Mouse (Mus musculus): Measurements from ENCODE around the gene Calml4. TPM values are rescaled to one million over a fixed set of nuclear protein-coding genes. Genes with fewer than 3 reads are reported as not detected.
"Not testable (repeated sequence)": the region's sequence is repeated elsewhere in the genome, so short reads cannot be mapped to it uniquely, and the experiment has no call there.

The Calml4 gene
- polyA plus RNA-seq, 1 experiment from 2014 or later: 9.4 TPM

DNA sequence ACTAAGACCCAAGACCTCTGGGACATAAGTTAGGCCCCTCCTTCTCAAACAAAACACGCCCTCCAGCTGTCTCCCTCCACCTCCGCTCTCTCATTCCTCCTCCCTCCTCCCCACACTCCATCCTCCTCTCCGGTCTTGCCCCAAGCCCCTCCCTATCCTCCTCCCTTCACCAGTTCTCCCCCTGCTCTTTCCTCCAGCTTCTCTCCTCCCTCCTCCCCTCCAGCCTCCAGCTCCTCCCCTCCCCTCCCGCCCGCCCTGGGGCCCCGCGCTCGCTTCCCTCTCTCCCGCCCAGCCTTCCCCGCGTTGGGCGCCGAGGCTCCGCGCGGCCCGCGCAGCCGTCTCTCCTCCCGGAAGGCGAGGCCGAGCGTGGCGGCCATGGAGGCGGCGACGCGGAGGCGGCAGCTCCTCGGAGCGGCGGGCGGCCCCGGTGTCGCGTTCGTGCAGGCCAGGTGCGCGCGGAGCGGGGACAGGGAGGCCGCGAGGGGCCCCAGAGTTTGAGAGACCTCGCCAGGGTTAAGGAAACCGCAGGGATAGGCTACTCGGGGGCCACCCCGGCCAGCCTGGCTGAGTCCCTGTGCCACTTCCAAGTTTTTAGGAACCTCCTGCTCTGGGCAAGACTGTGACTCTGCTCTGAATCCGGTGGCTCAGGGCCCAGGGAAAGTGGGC is 19.2 kb upstream of the Calml4 start, which contains the start of gene Cln6:
Cln6 (plus strand) TSS at position 280 of the 666 bp plus-strand sequence.
- ATAC-seq (replicated peaks): peak; percentile 82
- peak within 1 kb of the TSS; percentile 83 for H3K9ac ChIP-seq
- H3K27ac ChIP-seq: peak within 1 kb of the TSS; percentile 76
- no peaks in the 10 kb centered on the region for H3K36me3 ChIP-seq (replicated peaks)
- H3K4me2 ChIP-seq: peak within 1 kb of the TSS; percentile 78
- WGBS: under 1% methylated on average over 42 of the region's 48 CpGs
- H3K4me3 ChIP-seq: peak within 1 kb of the TSS; percentile 72
- H3K27me3 ChIP-seq (replicated peaks): no peaks in the 10 kb centered on the region
- H3K9me3 ChIP-seq: no peaks in the 10 kb centered on the region
- H3K4me1 ChIP-seq: peaks cover 15% of the 10 kb centered on the region

DNA sequence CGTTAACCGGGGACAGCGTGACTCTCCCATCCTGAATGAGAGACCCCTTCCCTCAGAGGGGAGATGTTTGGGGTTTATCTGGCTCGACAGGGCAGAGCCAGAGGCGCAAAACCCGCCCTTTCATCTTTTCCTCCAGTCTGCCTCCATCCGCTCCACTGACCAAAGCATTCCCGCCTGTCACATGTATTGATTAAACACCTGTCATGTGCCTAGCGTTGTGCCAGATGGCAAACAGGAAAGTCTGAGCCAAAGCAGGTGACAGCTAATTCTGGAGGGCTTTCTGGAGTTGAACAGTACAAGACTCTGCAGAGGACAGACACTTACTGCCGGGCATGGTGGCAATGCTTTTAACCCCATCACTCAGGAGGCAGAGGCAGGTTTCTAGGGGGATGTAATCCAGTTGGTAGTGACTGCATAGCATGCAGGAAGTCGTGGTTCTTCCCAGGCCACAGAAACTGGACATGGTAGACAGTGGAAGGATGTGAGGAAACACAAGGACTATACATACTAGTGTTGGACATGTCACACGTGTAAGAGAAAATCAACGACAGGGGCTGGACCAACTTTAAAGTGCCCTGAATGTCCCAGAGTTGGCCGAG is 18.6 kb upstream of the Calml4 start:
- 14% methylated on average over 14 of the region's 14 CpGs for WGBS
- Histone ChIP-seq H3K4me2 (peak overlapping the region; percentile 78), H3K36me3 (replicated peaks) (no peaks in the 10 kb centered on the region), H3K9me3 (no peaks in the 10 kb centered on the region), H3K9ac (peak overlapping the region; percentile 83), H3K4me3 (peak overlapping the region; percentile 72), H3K27ac (peak overlapping the region; percentile 76), H3K27me3 (replicated peaks) (no peaks in the 10 kb centered on the region), H3K4me1 (peaks cover 15% of the 10 kb centered on the region)
- peak; percentile 32; the same call in 1 of the 2 replicates for ATAC-seq (replicated peaks)

DNA sequence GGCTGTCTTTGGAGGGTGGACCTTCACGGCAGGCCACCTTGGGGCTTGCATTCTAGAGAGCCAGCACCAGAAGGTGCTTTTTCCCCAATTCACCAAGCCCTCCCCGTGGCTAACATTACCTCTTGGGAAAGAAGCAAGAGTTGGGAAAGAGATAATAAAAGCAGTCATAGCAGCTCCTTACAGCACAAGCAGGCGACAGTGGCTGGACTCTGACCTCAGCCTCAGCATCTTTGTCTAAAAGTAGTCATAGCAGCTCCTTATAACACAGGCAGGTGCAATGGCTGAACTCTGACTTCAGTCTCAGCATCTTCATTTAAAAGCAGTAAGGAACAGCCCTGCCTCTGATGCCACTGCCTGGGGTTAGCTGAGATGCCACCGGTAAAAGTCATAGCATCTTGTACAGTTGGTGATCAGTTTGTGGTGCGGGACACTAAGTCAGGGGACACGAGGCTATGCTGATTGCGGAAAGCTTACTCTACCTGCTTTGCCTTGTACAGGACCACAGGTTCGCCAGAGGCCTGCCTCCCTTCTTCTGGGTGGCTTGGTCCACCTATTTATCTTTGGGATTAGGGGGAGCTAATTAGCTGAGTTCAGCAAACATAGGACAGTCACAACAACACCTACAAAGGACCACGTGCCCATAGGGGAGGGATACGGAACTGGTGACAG is 14.4 kb upstream of the Calml4 start:
- Histone ChIP-seq H3K9ac (no peak overlapping the region), H3K36me3 (replicated peaks) (no peaks in the 10 kb centered on the region), H3K27me3 (replicated peaks) (no peaks in the 10 kb centered on the region), H3K9me3 (no peaks in the 10 kb centered on the region), H3K27ac (no peak overlapping the region), H3K4me3 (no peak overlapping the region), H3K4me2 (no peak overlapping the region), H3K4me1 (peaks cover 10% of the 10 kb centered on the region)
- WGBS: 79% methylated on average over 10 of the region's 10 CpGs
- ATAC-seq (replicated peaks): no peak

DNA sequence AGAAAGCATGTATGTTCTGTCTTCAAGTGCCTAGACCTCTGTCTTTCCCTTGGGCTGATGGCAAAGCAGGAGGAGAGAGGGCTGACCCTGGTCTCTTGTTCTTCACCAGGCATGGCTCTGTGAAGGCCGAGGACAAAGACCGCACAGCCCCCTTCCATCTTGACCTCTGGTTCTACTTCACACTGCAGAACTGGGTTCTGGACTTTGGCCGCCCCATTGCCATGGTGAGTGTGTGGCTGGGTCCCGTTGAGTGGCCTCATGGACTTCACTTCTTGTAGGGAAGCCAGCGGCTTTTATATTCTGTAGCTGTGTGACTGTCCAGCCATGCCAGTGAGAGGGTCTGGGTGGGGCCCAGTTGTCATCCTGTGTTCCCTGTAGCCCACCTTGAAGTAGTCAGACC is 13.4 kb upstream of the Calml4 start:
- H3K27ac ChIP-seq: no peak overlapping the region
- H3K27me3 ChIP-seq (replicated peaks): no peaks in the 10 kb centered on the region
- no peak overlapping the region for H3K9ac ChIP-seq
- H3K9me3 ChIP-seq: no peaks in the 10 kb centered on the region
- H3K4me1 ChIP-seq: peaks cover 4% of the 10 kb centered on the region
- no peak for ATAC-seq (replicated peaks)
- 97% methylated on average over 5 of the region's 5 CpGs for WGBS
- no peak overlapping the region for H3K4me2 ChIP-seq
- H3K36me3 ChIP-seq (replicated peaks): no peaks in the 10 kb centered on the region
- H3K4me3 ChIP-seq: no peak overlapping the region

DNA sequence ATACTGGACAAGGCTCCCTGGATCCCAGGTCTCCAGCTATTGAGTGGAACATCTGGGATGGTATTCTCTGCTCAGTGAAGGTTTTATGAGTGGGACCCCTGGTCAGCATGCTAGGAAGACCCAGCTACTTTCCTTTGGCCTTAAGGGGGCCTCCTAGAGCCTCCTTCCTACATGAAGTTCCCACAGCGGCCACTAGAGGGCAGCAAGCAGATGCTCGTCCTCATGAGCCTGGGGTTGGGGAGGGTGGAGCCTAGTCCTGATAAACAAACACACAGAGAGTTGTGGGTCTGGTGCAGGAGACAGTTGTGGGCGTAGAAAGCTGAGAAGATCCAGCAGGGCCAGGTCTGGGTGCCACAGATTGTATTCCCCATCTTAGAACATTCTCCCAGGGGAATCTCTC is 10.2 kb upstream of the Calml4 start:
- no peaks in the 10 kb centered on the region for H3K27me3 ChIP-seq (replicated peaks)
- no peak overlapping the region for H3K27ac ChIP-seq
- no peak overlapping the region for H3K4me2 ChIP-seq
- ATAC-seq (replicated peaks): 0 out of 2 replicates have a peak, but pooled peaks have one; percentile 37
- no peak overlapping the region for H3K9ac ChIP-seq
- H3K4me3 ChIP-seq: no peak overlapping the region
- H3K4me1 ChIP-seq: no peaks in the 10 kb centered on the region
- H3K36me3 ChIP-seq (replicated peaks): no peaks in the 10 kb centered on the region
- no peaks in the 10 kb centered on the region for H3K9me3 ChIP-seq
- 1% methylated on average over 3 of the region's 3 CpGs for WGBS

DNA sequence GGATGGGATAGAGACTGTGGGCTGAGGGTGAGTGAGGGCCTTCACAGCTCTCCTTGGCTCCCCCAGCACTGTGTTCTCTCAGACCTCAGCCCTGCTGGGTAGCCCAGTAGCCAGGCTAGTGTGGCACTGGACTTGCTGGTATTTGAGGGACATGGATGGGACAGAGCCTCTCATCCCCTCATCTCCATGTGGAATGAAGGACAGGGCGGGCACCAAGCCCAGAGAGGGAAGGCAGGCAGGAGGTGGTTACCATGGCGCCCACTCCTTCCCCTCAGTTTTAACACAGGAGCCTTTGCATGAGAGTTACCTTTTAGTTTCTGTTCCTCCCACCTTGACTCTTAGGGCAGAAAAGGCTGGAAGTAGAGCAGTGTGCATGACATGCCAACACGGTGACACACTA is 9.2 kb upstream of the Calml4 start:
- Histone ChIP-seq H3K27me3 (replicated peaks) (no peaks in the 10 kb centered on the region), H3K9ac (no peak overlapping the region), H3K4me2 (no peak overlapping the region), H3K4me1 (no peaks in the 10 kb centered on the region), H3K36me3 (replicated peaks) (no peaks in the 10 kb centered on the region), H3K9me3 (no peaks in the 10 kb centered on the region), H3K4me3 (no peak overlapping the region), H3K27ac (no peak overlapping the region)
- WGBS: 81% methylated on average over 3 of the region's 3 CpGs
- ATAC-seq (replicated peaks): no peak

DNA sequence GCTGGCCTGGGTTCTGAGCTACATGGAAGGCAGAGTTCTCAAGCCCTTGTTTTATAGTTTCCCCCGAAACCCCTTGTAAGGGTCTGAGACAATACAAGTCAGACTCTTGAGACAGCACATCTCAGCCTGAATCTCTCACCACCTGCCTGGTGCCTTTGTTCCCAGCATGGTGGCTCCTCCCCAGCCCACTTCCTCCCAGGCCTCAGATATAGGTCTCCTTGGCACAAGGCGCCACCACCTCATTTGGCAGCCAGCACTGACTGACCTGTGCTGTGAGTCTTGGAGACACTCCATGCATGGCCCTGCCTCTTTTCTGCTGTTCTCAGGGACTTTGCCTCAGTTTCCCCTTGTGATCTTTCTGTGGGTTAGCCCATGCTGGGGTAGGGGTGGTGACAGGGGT is 6.3 kb upstream of the Calml4 start:
- H3K9ac ChIP-seq: no peak overlapping the region
- H3K36me3 ChIP-seq (replicated peaks): no peaks in the 10 kb centered on the region
- no peak for ATAC-seq (replicated peaks)
- no peak overlapping the region for H3K27ac ChIP-seq
- no peak overlapping the region for H3K4me2 ChIP-seq
- no peaks in the 10 kb centered on the region for H3K27me3 ChIP-seq (replicated peaks)
- H3K4me3 ChIP-seq: no peak overlapping the region
- WGBS: 54% methylated on average over 2 of the region's 2 CpGs
- H3K4me1 ChIP-seq: no peaks in the 10 kb centered on the region
- H3K9me3 ChIP-seq: no peaks in the 10 kb centered on the region

DNA sequence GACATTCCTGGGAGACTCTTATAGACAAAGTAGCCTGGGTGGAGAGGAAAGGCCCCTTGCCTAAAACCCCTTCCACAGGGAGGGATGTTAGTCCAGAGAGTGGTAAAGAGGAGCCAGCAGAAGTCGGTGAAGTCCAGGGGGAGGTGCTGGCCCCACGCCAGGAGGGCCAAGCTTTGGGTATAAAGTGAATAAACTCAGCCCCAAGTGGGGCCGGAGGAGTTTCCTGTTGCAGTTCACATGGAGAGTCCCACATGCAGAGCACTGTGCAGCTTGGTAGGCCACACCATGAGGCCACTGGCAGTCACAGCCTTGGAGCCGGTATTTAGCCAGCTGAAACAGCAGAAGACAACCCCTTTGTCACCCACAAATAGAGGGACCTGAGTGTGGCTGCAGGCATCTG is 3.4 kb upstream of the Calml4 start:
- Histone ChIP-seq H3K4me3 (no peak overlapping the region), H3K9me3 (no peaks in the 10 kb centered on the region), H3K27me3 (replicated peaks) (no peaks in the 10 kb centered on the region), H3K27ac (no peak overlapping the region), H3K36me3 (replicated peaks) (no peaks in the 10 kb centered on the region), H3K9ac (no peak overlapping the region), H3K4me1 (no peaks in the 10 kb centered on the region), H3K4me2 (no peak overlapping the region)
- WGBS: 51% methylated on average over 4 of the region's 4 CpGs
- ATAC-seq (replicated peaks): no peak

DNA sequence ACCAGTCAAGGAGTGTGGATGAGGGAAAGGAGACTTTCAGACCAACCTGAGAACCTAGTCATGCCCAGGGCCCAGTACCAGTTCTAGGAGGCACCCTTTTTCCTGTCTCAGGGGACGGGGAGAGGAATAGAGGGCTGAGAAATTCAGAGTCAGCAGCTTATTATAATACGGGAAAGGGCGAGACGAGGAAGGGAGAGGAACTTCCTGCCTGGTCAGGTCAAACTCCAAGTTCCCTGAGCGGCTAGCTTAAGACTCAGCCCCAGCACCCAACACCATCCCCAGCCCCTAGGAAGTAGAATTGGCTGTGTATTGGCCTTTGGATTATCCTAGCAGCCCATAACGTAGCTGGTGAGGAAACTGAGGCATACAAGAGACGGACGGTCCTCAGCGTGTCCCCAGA is 664 bp upstream of the Calml4 start:
- H3K27me3 ChIP-seq (replicated peaks): no peaks in the 10 kb centered on the region
- no peak overlapping the region for H3K27ac ChIP-seq
- H3K4me3 ChIP-seq: no peak overlapping the region
- no peak overlapping the region for H3K4me2 ChIP-seq
- 88% methylated on average over 9 of the region's 9 CpGs for WGBS
- H3K4me1 ChIP-seq: no peaks in the 10 kb centered on the region
- no peaks in the 10 kb centered on the region for H3K36me3 ChIP-seq (replicated peaks)
- no peak overlapping the region for H3K9ac ChIP-seq
- ATAC-seq (replicated peaks): no peak
- no peaks in the 10 kb centered on the region for H3K9me3 ChIP-seq

DNA sequence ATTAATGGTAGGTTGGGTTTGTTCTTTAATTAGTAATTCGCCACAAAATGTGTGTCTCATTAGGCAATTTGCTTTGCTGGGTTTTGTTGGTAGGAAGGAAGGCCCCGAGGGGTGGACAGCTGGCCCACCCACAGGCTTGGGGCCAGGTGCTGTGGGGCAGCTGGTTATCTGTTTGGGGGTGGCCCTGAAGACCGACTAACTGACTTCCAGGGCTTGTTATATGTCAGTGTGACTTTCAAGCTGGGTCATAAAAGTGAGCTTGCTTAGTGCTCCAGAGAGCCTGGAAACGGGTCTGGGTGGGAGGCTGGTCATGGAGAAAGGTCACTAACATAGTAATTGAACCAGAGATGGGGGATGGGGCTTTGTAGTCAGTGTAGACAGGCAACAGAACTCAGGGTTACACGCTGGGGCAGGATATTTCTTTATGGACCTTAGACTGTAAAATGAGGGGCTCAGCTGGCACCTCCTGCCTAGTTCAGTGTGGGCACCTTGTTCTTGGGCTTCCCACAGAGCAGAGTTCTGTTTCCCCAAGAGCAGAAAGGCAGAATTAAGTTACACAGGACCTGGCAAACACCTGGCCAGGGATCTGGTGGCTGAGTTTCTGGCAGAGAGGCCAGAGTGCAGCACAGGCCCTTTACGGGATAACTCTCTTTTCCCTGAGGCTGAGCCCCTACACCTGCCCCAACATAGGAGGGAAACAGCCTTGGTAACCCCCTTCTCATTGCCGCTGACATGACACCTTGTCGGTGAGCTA is 563 bp downstream of the Calml4 start:
- Histone ChIP-seq H3K36me3 (replicated peaks) (no peaks in the 10 kb centered on the region), H3K4me1 (no peaks in the 10 kb centered on the region), H3K4me3 (no peak overlapping the region), H3K27me3 (replicated peaks) (no peaks in the 10 kb centered on the region), H3K4me2 (no peak overlapping the region), H3K27ac (no peak overlapping the region), H3K9me3 (no peaks in the 10 kb centered on the region), H3K9ac (no peak overlapping the region)
- WGBS: 60% methylated on average over 8 of the region's 8 CpGs
- no peak for ATAC-seq (replicated peaks)

DNA sequence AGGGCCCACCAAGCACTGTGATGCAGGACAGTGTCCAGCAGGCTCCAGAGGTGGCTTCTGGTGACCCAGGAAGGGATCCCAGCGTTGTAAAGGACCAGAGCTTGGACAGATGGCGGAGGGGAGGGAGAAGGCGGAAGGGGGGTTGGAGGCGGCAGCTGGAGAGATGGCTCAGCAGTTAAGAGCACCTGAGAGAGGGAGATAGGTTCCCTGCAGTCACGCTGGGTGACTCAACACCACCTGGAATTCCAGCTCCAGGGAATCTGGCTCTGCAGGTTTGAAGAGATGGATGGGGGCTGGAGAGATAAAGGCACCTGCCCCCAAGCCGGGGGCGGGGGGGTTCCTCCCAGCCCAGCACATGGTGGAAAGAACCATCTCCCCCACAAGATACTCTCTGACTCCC is 2.2 kb downstream of the Calml4 start:
- not testable (repeated sequence) for H3K27me3 ChIP-seq (replicated peaks); H3K4me1 ChIP-seq; H3K4me2 ChIP-seq; H3K36me3 ChIP-seq (replicated peaks); H3K9me3 ChIP-seq; H3K9ac ChIP-seq; H3K4me3 ChIP-seq; ATAC-seq (replicated peaks); H3K27ac ChIP-seq
- WGBS: 67% methylated on average over 7 of the region's 7 CpGs

DNA sequence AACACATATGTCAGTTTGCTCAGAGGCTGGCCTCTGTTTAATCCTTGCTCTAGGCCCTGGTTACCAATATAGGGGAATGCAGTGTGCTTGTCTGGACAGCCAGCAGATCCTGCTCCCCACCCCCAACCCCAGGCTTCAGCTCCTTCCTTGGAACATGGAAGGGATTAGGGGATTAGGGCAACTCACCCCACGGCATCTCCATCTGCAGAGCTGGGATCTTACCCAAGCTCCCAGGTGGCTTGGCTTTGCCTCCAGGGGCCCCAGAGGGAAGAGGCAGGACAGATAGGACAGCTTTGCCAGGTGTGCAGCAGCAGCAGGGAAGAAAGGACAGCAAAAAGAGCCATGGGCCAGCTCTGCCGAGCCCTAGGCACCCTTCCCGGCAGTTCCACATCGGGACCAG is 3.0 kb downstream of the Calml4 start:
- Histone ChIP-seq H3K27ac (no peak overlapping the region), H3K9me3 (no peaks in the 10 kb centered on the region), H3K4me3 (no peak overlapping the region), H3K4me1 (no peaks in the 10 kb centered on the region), H3K4me2 (no peak overlapping the region), H3K9ac (no peak overlapping the region), H3K27me3 (replicated peaks) (no peaks in the 10 kb centered on the region), H3K36me3 (replicated peaks) (no peaks in the 10 kb centered on the region)
- ATAC-seq (replicated peaks): no peak
- 44% methylated on average over 4 of the region's 4 CpGs for WGBS
